Mouse (Mus musculus) stomach, embryonic 14.5 days (tissue): ENCODE data around the gene B4galnt2. TPM values are rescaled to one million over a fixed set of nuclear protein-coding genes. Genes with fewer than 3 reads are reported as not detected.
A peak's percentile ranks its signal among the peaks of the same experiment; 100 is the strongest.

Experiments
- ATAC-seq: fragments of 200-750 bp; cut with Nextera tagmentation; 2 replicates; pipeline ENCODE4 v1.8.0; 2017; ENCODE audit warnings: low read depth, moderate TSS enrichment; ENCODE audit not compliant: insufficient number of reproducible peaks, insufficient read depth, low FRiP score
- H3K27ac ChIP-seq: fragments of 300-500 bp; sonication (generic); 2 replicates; pipeline ENCODE4 v1.5.1; 2014; ENCODE audit warnings: mild to moderate bottlenecking, low read length, moderate library complexity, mixed read lengths
- H3K27me3 ChIP-seq: fragments of 300-500 bp; sonication (generic); 2 replicates; pipeline ENCODE4 v1.6.1; 2014; ENCODE audit warnings: low read length, control low read depth, mixed read lengths; ENCODE audit not compliant: control insufficient read depth, insufficient read depth
- H3K36me3 ChIP-seq: fragments of 300-500 bp; sonication (generic); 2 replicates; pipeline ENCODE4 v1.6.1; 2014; ENCODE audit warnings: mild to moderate bottlenecking, control low read depth, low read length, moderate library complexity, mixed read lengths; ENCODE audit not compliant: control insufficient read depth, insufficient read depth
- H3K4me1 ChIP-seq: fragments of 300-500 bp; sonication (generic); 2 replicates; pipeline ENCODE4 v1.6.1; 2014; ENCODE audit warnings: low read length, control low read depth, mixed read lengths; ENCODE audit not compliant: control insufficient read depth, insufficient read depth
- H3K4me2 ChIP-seq: fragments of 300-500 bp; sonication (generic); replicated peaks from 2 replicates; pipeline ENCODE4 v1.6.1; 2014; ENCODE audit warnings: low read depth, low read length, control low read depth
- H3K4me3 ChIP-seq: fragments of 300-500 bp; sonication (generic); 2 replicates; pipeline ENCODE4 v1.5.1; 2014; ENCODE audit warnings: low read depth, low read length, control low read depth
- H3K9ac ChIP-seq: fragments of 300-500 bp; sonication (generic); replicated peaks from 2 replicates; pipeline ENCODE4 v1.6.1; 2014; ENCODE audit warnings: low read depth, mild to moderate bottlenecking, control low read depth, low read length, moderate library complexity, mixed read lengths
- H3K9me3 ChIP-seq: fragments of 300-500 bp; sonication (generic); 2 replicates; pipeline ENCODE4 v1.6.1; 2016; ENCODE audit warnings: low read depth, low read length, control low read depth; ENCODE audit not compliant: control insufficient read depth
- WGBS: fragments of 180-500 bp; shearing (Covaris S2); extraction: QIAGEN DNeasy Blood & Tissue Kit; methylation state at CpG from one replicate; pipeline ENCODE4 v1.1.7; 2014; 5-methylcytosine and 5-hydroxymethylcytosine counted together
- polyA plus RNA-seq: library from polyadenylated mRNA; unstranded; fragments of >200 nt; fragmentation: Nextera tagmentation; extraction: Ambion mirVana; gene quantifications from 2 replicates; pipeline ENCODE4 v1.2.1, GENCODE M21; 2014

Gene B4galnt2
- polyA plus RNA-seq, 1 experiment from 2014 or later: 3.2 TPM

GRCm38 (mm10) chr11:95857716-95858527 is 56.8 kb downstream of the B4galnt2 start:
- peak overlapping the region; percentile 45; the same call in 1 of the 2 replicates for H3K9ac ChIP-seq
- peak overlapping the region; percentile 76 for H3K4me3 ChIP-seq
- H3K36me3 ChIP-seq: no peaks in the 10 kb centered on the region
- no peak for ATAC-seq
- no peaks in the 10 kb centered on the region for H3K9me3 ChIP-seq
- peak overlapping the region; percentile 53 for H3K27ac ChIP-seq
- no peaks in the 10 kb centered on the region for H3K27me3 ChIP-seq
- H3K4me2 ChIP-seq: peak overlapping the region; percentile 59
- peaks cover 13% of the 10 kb centered on the region; the same call in 1 of the 2 replicates for H3K4me1 ChIP-seq
- WGBS: 18% methylated on average over 21 of the region's 21 CpGs

GRCm38 (mm10) chr11:95857306-95857705 is 57.4 kb downstream of the B4galnt2 start:
- H3K27me3 ChIP-seq: no peaks in the 10 kb centered on the region
- H3K4me3 ChIP-seq: no peak overlapping the region
- H3K27ac ChIP-seq: no peak overlapping the region
- ATAC-seq: no peak
- no peak overlapping the region for H3K9ac ChIP-seq
- H3K4me1 ChIP-seq: peaks cover 13% of the 10 kb centered on the region; the same call in 1 of the 2 replicates
- 86% methylated on average over 4 of the region's 4 CpGs for WGBS
- H3K36me3 ChIP-seq: no peaks in the 10 kb centered on the region
- H3K9me3 ChIP-seq: no peaks in the 10 kb centered on the region
- H3K4me2 ChIP-seq: no peak overlapping the region

GRCm38 (mm10) chr11:95853684-95854083 is 61.0 kb downstream of the B4galnt2 start:
- WGBS: 48% methylated on average over 5 of the region's 5 CpGs
- Histone ChIP-seq H3K9me3 (no peaks in the 10 kb centered on the region), H3K4me1 (0 out of 2 replicates have a peak, but pooled peaks cover 6% of the 10 kb centered on the region), H3K27me3 (no peaks in the 10 kb centered on the region), H3K9ac (no peak overlapping the region), H3K4me2 (no peak overlapping the region), H3K4me3 (no peak overlapping the region), H3K27ac (no peak overlapping the region), H3K36me3 (no peaks in the 10 kb centered on the region)
- no peak for ATAC-seq

- H3K36me3 ChIP-seq: no peaks in the 10 kb centered on the region
- H3K4me1 ChIP-seq: no peaks in the 10 kb centered on the region
- 79% methylated on average over 2 of the region's 2 CpGs for WGBS
- no peaks in the 10 kb centered on the region for H3K27me3 ChIP-seq
- no peak overlapping the region for H3K9ac ChIP-seq
- H3K27ac ChIP-seq: no peak overlapping the region
- H3K4me3 ChIP-seq: no peak overlapping the region
- H3K9me3 ChIP-seq: no peaks in the 10 kb centered on the region
- no peak for ATAC-seq
- H3K4me2 ChIP-seq: no peak overlapping the region
Observed at GRCm38 (mm10) chr11:95850898-95851297, 63.8 kb downstream of the B4galnt2 start.

- H3K4me3 ChIP-seq: no peak overlapping the region
- 79% methylated on average over 4 of the region's 4 CpGs for WGBS
- H3K4me2 ChIP-seq: no peak overlapping the region
- H3K9me3 ChIP-seq: no peaks in the 10 kb centered on the region
- H3K36me3 ChIP-seq: no peaks in the 10 kb centered on the region
- ATAC-seq: no peak
- no peak overlapping the region for H3K27ac ChIP-seq
- no peak overlapping the region for H3K9ac ChIP-seq
- H3K27me3 ChIP-seq: no peaks in the 10 kb centered on the region
- H3K4me1 ChIP-seq: 0 out of 2 replicates have a peak, but pooled peaks cover 4% of the 10 kb centered on the region
Observed at GRCm38 (mm10) chr11:95844935-95845334, 69.8 kb downstream of the B4galnt2 start.

GRCm38 (mm10) chr11:95843421-95843950 is 71.2 kb downstream of the B4galnt2 start:
- H3K4me3 ChIP-seq: no peak overlapping the region
- 49% methylated on average over 6 of the region's 6 CpGs for WGBS
- no peak overlapping the region for H3K4me2 ChIP-seq
- no peaks in the 10 kb centered on the region for H3K9me3 ChIP-seq
- no peaks in the 10 kb centered on the region for H3K27me3 ChIP-seq
- H3K4me1 ChIP-seq: 0 out of 2 replicates have a peak, but pooled peaks cover 4% of the 10 kb centered on the region
- no peak for ATAC-seq
- H3K9ac ChIP-seq: no peak overlapping the region
- H3K36me3 ChIP-seq: no peaks in the 10 kb centered on the region
- no peak overlapping the region for H3K27ac ChIP-seq

GRCm38 (mm10) chr11:95842953-95843352 is 71.7 kb downstream of the B4galnt2 start:
- no peaks in the 10 kb centered on the region for H3K27me3 ChIP-seq
- no peak for ATAC-seq
- no peak overlapping the region for H3K4me2 ChIP-seq
- H3K4me1 ChIP-seq: 0 out of 2 replicates have a peak, but pooled peaks cover 4% of the 10 kb centered on the region
- H3K4me3 ChIP-seq: no peak overlapping the region
- no peak overlapping the region for H3K9ac ChIP-seq
- WGBS: 59% methylated on average over 5 of the region's 5 CpGs
- H3K9me3 ChIP-seq: no peaks in the 10 kb centered on the region
- no peak overlapping the region for H3K27ac ChIP-seq
- no peaks in the 10 kb centered on the region for H3K36me3 ChIP-seq

- Histone ChIP-seq H3K27me3 (no peaks in the 10 kb centered on the region), H3K4me3 (peak within 1 kb of the TSS; percentile 6; the same call in 1 of the 2 replicates), H3K36me3 (no peaks in the 10 kb centered on the region), H3K27ac (peak within 1 kb of the TSS; percentile 39; the same call in 1 of the 2 replicates), H3K9ac (no peak within 1 kb of the TSS), H3K4me1 (peaks cover 8% of the 10 kb centered on the region; the same call in 1 of the 2 replicates), H3K4me2 (peak within 1 kb of the TSS; percentile 18; the same call in 1 of the 2 replicates), H3K9me3 (no peaks in the 10 kb centered on the region)
- peak; percentile 33; the same call in 1 of the 2 replicates for ATAC-seq
- WGBS: 17% methylated on average over 11 of the region's 11 CpGs
Observed at GRCm38 (mm10) chr11:95842074-95842681, 72.5 kb downstream of the B4galnt2 start, which contains the start of gene Abi3. Gene Abi3 (minus strand): TSS chr11:95842476.
